Mouse (Mus musculus): Measurements from ENCODE around the gene Kbtbd4.

DNA sequence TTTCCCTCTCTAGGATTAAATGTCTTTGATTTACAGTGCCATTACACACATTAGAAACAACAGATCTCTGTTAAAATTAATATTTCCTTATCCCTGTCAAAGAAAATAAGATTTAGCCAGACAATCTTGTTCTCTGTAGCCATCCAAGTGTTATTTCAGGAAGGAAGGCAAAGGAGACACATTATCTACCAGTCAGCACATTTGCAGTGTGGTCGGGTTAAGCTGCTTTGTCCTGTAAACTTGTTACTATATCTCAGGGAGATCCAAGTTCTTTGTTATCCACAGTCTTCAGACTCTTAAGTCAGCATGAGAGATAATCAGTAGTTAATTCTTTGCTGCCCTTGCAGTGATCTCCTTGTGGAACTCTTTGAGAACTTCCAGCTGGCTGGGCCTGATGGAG lies 6.3 kb downstream of the Kbtbd4 start:
- no peak for TF ChIP-seq CTCF (IDR thresholded peaks at IDR 0.05; ENCODE audit: extremely low read depth, insufficient read depth, insufficient read length, insufficient replicate concordance)
- TF ChIP-seq POLR2A (IDR thresholded peaks at IDR 0.05; ENCODE audit: low read depth, low read length) = no peak
